Mouse (Mus musculus): ENCODE results near the gene 1700086D15Rik. TPM values are rescaled to one million over a fixed set of nuclear protein-coding genes. Genes with fewer than 3 reads are reported as not detected.

The 1700086D15Rik gene
- polyA plus RNA-seq, 1 experiment from 2014 or later = 0.20 TPM

GRCm38 (mm10) chr11:65129110-65129509, 30.6 kb downstream of the 1700086D15Rik start:
- Histone ChIP-seq H3K9me3 (no peaks in the 10 kb centered on the region), H3K36me3 (no peaks in the 10 kb centered on the region), H3K4me2 (replicated peaks) (no peak overlapping the region), H3K27me3 (no peaks in the 10 kb centered on the region), H3K4me1 (peaks cover 6% of the 10 kb centered on the region), H3K9ac (replicated peaks) (no peak overlapping the region), H3K27ac (replicated peaks) (no peak overlapping the region), H3K4me3 (no peak overlapping the region)
- 83% methylated on average over 4 of the region's 4 CpGs for WGBS
- ATAC-seq (replicated peaks) = no peak

GRCm38 (mm10) chr11:65128666-65129065, 31.0 kb downstream of the 1700086D15Rik start:
- ATAC-seq (replicated peaks) = no peak
- Histone ChIP-seq H3K4me1 (peaks cover 6% of the 10 kb centered on the region), H3K4me2 (replicated peaks) (no peak overlapping the region), H3K9me3 (no peaks in the 10 kb centered on the region), H3K27ac (replicated peaks) (no peak overlapping the region), H3K9ac (replicated peaks) (no peak overlapping the region), H3K4me3 (no peak overlapping the region), H3K27me3 (no peaks in the 10 kb centered on the region), H3K36me3 (no peaks in the 10 kb centered on the region)
- 92% methylated on average over 4 of the region's 4 CpGs for WGBS

- ATAC-seq (replicated peaks) = no peak
- no peak overlapping the region for H3K27ac ChIP-seq (replicated peaks)
- no peaks in the 10 kb centered on the region for H3K9me3 ChIP-seq
- H3K27me3 ChIP-seq = no peaks in the 10 kb centered on the region
- no peak overlapping the region for H3K9ac ChIP-seq (replicated peaks)
- WGBS = 78% methylated on average over 9 of the region's 9 CpGs
- no peak overlapping the region for H3K4me2 ChIP-seq (replicated peaks)
- no peaks in the 10 kb centered on the region for H3K36me3 ChIP-seq
- H3K4me3 ChIP-seq = no peak overlapping the region
- H3K4me1 ChIP-seq = peaks cover 6% of the 10 kb centered on the region
Observed at GRCm38 (mm10) chr11:65126566-65126965, 33.1 kb downstream of the 1700086D15Rik start.

- Histone ChIP-seq H3K27me3 (no peaks in the 10 kb centered on the region), H3K9me3 (no peaks in the 10 kb centered on the region), H3K27ac (replicated peaks) (no peak overlapping the region), H3K36me3 (no peaks in the 10 kb centered on the region), H3K4me1 (peaks cover 6% of the 10 kb centered on the region), H3K4me3 (no peak overlapping the region), H3K9ac (replicated peaks) (no peak overlapping the region), H3K4me2 (replicated peaks) (no peak overlapping the region)
- 55% methylated on average over 8 of the region's 8 CpGs for WGBS
- ATAC-seq (replicated peaks) = peak; percentile 91
Observed at GRCm38 (mm10) chr11:65124913-65125418, 34.7 kb downstream of the 1700086D15Rik start.

GRCm38 (mm10) chr11:65120276-65120675, 39.4 kb downstream of the 1700086D15Rik start:
- H3K4me1 ChIP-seq = peaks cover 4% of the 10 kb centered on the region
- H3K36me3 ChIP-seq = no peaks in the 10 kb centered on the region
- H3K9me3 ChIP-seq = no peaks in the 10 kb centered on the region
- no peak overlapping the region for H3K27ac ChIP-seq (replicated peaks)
- H3K27me3 ChIP-seq = no peaks in the 10 kb centered on the region
- no peak overlapping the region for H3K9ac ChIP-seq (replicated peaks)
- H3K4me3 ChIP-seq = no peak overlapping the region
- no peak for ATAC-seq (replicated peaks)
- WGBS = 84% methylated on average over 4 of the region's 4 CpGs
- no peak overlapping the region for H3K4me2 ChIP-seq (replicated peaks)

GRCm38 (mm10) chr11:65115811-65116210, 43.9 kb downstream of the 1700086D15Rik start:
- ATAC-seq (replicated peaks) = no peak
- H3K9ac ChIP-seq (replicated peaks) = no peak overlapping the region
- H3K4me1 ChIP-seq = no peaks in the 10 kb centered on the region
- H3K36me3 ChIP-seq = no peaks in the 10 kb centered on the region
- H3K9me3 ChIP-seq = no peaks in the 10 kb centered on the region
- no peak overlapping the region for H3K4me3 ChIP-seq
- 88% methylated on average over 6 of the region's 6 CpGs for WGBS
- no peak overlapping the region for H3K27ac ChIP-seq (replicated peaks)
- no peaks in the 10 kb centered on the region for H3K27me3 ChIP-seq
- no peak overlapping the region for H3K4me2 ChIP-seq (replicated peaks)

GRCm38 (mm10) chr11:65112086-65112485, 47.6 kb downstream of the 1700086D15Rik start:
- no peak for ATAC-seq (replicated peaks)
- H3K4me3 ChIP-seq = no peak overlapping the region
- no peaks in the 10 kb centered on the region for H3K9me3 ChIP-seq
- no peak overlapping the region for H3K9ac ChIP-seq (replicated peaks)
- 73% methylated on average over 4 of the region's 4 CpGs for WGBS
- no peak overlapping the region for H3K4me2 ChIP-seq (replicated peaks)
- H3K36me3 ChIP-seq = no peaks in the 10 kb centered on the region
- H3K4me1 ChIP-seq = peaks cover 7% of the 10 kb centered on the region
- no peaks in the 10 kb centered on the region for H3K27me3 ChIP-seq
- no peak overlapping the region for H3K27ac ChIP-seq (replicated peaks)

- no peak overlapping the region for H3K4me3 ChIP-seq
- 73% methylated on average over 5 of the region's 5 CpGs for WGBS
- H3K4me1 ChIP-seq = peaks cover 7% of the 10 kb centered on the region
- no peaks in the 10 kb centered on the region for H3K36me3 ChIP-seq
- H3K9me3 ChIP-seq = no peaks in the 10 kb centered on the region
- H3K4me2 ChIP-seq (replicated peaks) = no peak overlapping the region
- no peaks in the 10 kb centered on the region for H3K27me3 ChIP-seq
- ATAC-seq (replicated peaks) = no peak
- no peak overlapping the region for H3K27ac ChIP-seq (replicated peaks)
- H3K9ac ChIP-seq (replicated peaks) = no peak overlapping the region
Observed at GRCm38 (mm10) chr11:65111651-65112050, 48.0 kb downstream of the 1700086D15Rik start.

- 60% methylated on average over 10 of the region's 10 CpGs for WGBS
- Histone ChIP-seq H3K4me1 (peaks cover 7% of the 10 kb centered on the region), H3K9me3 (no peaks in the 10 kb centered on the region), H3K27ac (replicated peaks) (no peak overlapping the region), H3K27me3 (no peaks in the 10 kb centered on the region), H3K4me2 (replicated peaks) (no peak overlapping the region), H3K4me3 (no peak overlapping the region), H3K9ac (replicated peaks) (no peak overlapping the region), H3K36me3 (no peaks in the 10 kb centered on the region)
- ATAC-seq (replicated peaks) = no peak
Observed at GRCm38 (mm10) chr11:65110058-65110457, 49.6 kb downstream of the 1700086D15Rik start.

- Histone ChIP-seq H3K4me1 (peaks cover 7% of the 10 kb centered on the region), H3K36me3 (no peaks in the 10 kb centered on the region), H3K9me3 (no peaks in the 10 kb centered on the region), H3K4me2 (replicated peaks) (no peak overlapping the region), H3K4me3 (no peak overlapping the region), H3K27ac (replicated peaks) (no peak overlapping the region), H3K27me3 (no peaks in the 10 kb centered on the region), H3K9ac (replicated peaks) (no peak overlapping the region)
- WGBS = 47% methylated on average over 5 of the region's 5 CpGs
- ATAC-seq (replicated peaks) = peak; percentile 65
Observed at GRCm38 (mm10) chr11:65107734-65108171, 51.9 kb downstream of the 1700086D15Rik start.

GRCm38 (mm10) chr11:65107151-65107550, 52.5 kb downstream of the 1700086D15Rik start:
- 79% methylated on average over 4 of the region's 4 CpGs for WGBS
- ATAC-seq (replicated peaks) = no peak
- no peak overlapping the region for H3K27ac ChIP-seq (replicated peaks)

GRCm38 (mm10) chr11:65104076-65104475, 55.6 kb downstream of the 1700086D15Rik start:
- H3K4me1 ChIP-seq = peaks cover 7% of the 10 kb centered on the region
- no peak overlapping the region for H3K4me3 ChIP-seq
- no peak for ATAC-seq (replicated peaks)
- H3K27ac ChIP-seq (replicated peaks) = no peak overlapping the region
- H3K4me2 ChIP-seq (replicated peaks) = no peak overlapping the region
- 95% methylated on average over 3 of the region's 3 CpGs for WGBS
- no peaks in the 10 kb centered on the region for H3K36me3 ChIP-seq
- H3K9ac ChIP-seq (replicated peaks) = no peak overlapping the region
- H3K9me3 ChIP-seq = no peaks in the 10 kb centered on the region
- no peaks in the 10 kb centered on the region for H3K27me3 ChIP-seq

More at GRCm38 (mm10) chr11:65107151-65107550, 52.5 kb downstream of the 1700086D15Rik start:
- H3K4me3 ChIP-seq = no peak overlapping the region
- no peak overlapping the region for H3K9ac ChIP-seq (replicated peaks)
- H3K27me3 ChIP-seq = no peaks in the 10 kb centered on the region
- peaks cover 7% of the 10 kb centered on the region for H3K4me1 ChIP-seq
- no peaks in the 10 kb centered on the region for H3K36me3 ChIP-seq
- no peaks in the 10 kb centered on the region for H3K9me3 ChIP-seq
- no peak overlapping the region for H3K4me2 ChIP-seq (replicated peaks)
